Mouse (Mus musculus) hindbrain, embryonic 13.5 days (tissue): ENCODE measurements around the gene Nfib. TPM values are rescaled to one million over a fixed set of nuclear protein-coding genes. Genes with fewer than 3 reads are reported as not detected.

Experiments used
- ATAC-seq: fragments of 200-750 bp; cut with Nextera tagmentation; 2 replicates; pipeline ENCODE4 v1.8.0; 2017; ENCODE audit warnings: moderate TSS enrichment; ENCODE audit not compliant: low FRiP score
- H3K27ac ChIP-seq: fragments of 300-500 bp; sonication (generic); 2 replicates; pipeline ENCODE4 v1.5.1; 2015; ENCODE audit warnings: inconsistent platforms, mild to moderate bottlenecking, moderate library complexity
- H3K27me3 ChIP-seq: fragments of 300-500 bp; sonication (generic); 2 replicates; pipeline ENCODE4 v1.6.1; 2015; ENCODE audit warnings: mild to moderate bottlenecking, inconsistent platforms
- H3K36me3 ChIP-seq: fragments of 300-500 bp; sonication (generic); 2 replicates; pipeline ENCODE4 v1.6.1; 2015; ENCODE audit warnings: mild to moderate bottlenecking, inconsistent platforms
- H3K4me1 ChIP-seq: fragments of 300-500 bp; sonication (generic); replicated peaks from 2 replicates; pipeline ENCODE4 v1.6.1; 2015; ENCODE audit warnings: inconsistent platforms
- H3K4me2 ChIP-seq: fragments of 300-500 bp; sonication (generic); 2 replicates; pipeline ENCODE4 v1.6.1; 2015; ENCODE audit warnings: inconsistent platforms, mild to moderate bottlenecking, moderate library complexity
- H3K4me3 ChIP-seq: fragments of 300-500 bp; sonication (generic); 2 replicates; pipeline ENCODE4 v1.5.1; 2015; ENCODE audit warnings: mild to moderate bottlenecking, inconsistent platforms
- H3K9ac ChIP-seq: fragments of 300-500 bp; sonication (generic); 2 replicates; pipeline ENCODE4 v1.6.1; 2015; ENCODE audit warnings: mild to moderate bottlenecking, inconsistent platforms
- H3K9me3 ChIP-seq: fragments of 300-500 bp; sonication (generic); 2 replicates; pipeline ENCODE4 v1.6.1; 2016; ENCODE audit warnings: inconsistent platforms
- WGBS: fragments of 180-500 bp; shearing (Covaris S2); methylation state at CpG from one replicate; pipeline ENCODE4 v1.1.7; 2015; 5-methylcytosine and 5-hydroxymethylcytosine counted together
- polyA plus RNA-seq: library from polyadenylated mRNA; unstranded; fragments of >200 nt; fragmentation: Nextera tagmentation; extraction: Ambion mirVana; gene quantifications from 2 replicates; pipeline ENCODE4 v1.2.1, GENCODE M21; 2015

The Nfib gene
- polyA plus RNA-seq, 1 experiment from 2014 or later = 107 TPM

DNA sequence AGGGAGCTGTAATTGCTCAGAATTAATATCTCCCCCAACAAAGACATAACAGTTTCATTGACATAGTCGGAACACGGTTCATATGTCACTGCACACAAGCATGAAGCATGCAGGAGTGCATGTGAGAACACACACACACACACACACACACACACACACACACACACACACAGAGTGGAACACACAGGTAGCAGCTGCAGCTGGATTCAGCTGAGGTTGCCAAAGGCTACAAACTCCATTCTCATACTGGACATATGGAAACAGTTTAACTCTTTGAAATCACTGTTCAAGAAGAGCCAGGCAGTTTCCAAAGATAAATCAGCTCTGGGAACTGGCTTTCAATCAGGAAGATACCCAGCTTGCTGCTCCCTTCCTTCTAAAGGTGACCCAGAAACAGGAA lies 462 bp upstream of the Nfib start:
- peak overlapping the region; percentile 85 for H3K27ac ChIP-seq
- no peak for ATAC-seq
- H3K4me2 ChIP-seq = no peak overlapping the region
- H3K36me3 ChIP-seq = no peaks in the 10 kb centered on the region
- H3K9me3 ChIP-seq = no peaks in the 10 kb centered on the region
- peaks cover 43% of the 10 kb centered on the region for H3K4me1 ChIP-seq
- no peak overlapping the region for H3K9ac ChIP-seq
- H3K4me3 ChIP-seq = no peak overlapping the region
- 0 out of 2 replicates have a peak, but pooled peaks cover 3% of the 10 kb centered on the region for H3K27me3 ChIP-seq
- WGBS = 36% methylated on average over 2 of the region's 2 CpGs

DNA sequence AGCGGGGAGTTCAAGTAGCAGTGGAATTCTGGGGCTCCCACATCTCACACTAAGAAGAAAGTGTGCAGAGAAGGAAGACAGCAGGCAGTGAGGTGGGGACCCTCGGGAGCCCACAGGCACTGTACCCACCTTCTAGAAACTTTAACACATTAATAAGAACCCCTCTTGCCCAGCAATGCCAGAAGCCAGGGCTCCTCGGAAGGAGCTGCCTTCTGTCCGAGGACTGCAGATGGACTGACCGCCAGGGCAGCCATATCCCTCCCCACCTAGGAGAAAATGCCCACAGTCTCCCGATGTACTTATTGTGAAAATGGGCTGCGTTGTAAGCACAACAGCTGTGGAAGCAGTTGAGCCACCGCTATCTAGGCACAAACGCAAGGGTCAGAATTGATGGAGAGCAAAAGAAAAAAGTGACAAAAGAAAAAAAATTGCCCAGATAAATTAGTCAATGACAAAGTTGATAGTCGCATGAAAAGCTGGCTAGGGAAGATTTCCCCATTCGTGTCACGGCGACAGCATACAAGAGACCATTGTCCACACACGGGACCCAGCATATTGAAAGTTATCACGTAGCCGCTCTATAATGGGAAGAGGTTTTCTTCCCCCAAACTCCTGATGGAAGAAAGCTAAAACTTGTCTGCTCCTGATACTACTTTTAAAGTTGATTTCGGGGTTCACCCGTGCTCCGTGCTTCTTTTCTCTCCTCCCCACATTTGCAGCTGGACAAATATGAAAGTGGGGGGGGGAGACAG lies 1.3 kb downstream of the Nfib start:
- H3K4me1 ChIP-seq = peaks cover 56% of the 10 kb centered on the region
- peak overlapping the region; percentile 60; the same call in 1 of the 2 replicates for H3K9ac ChIP-seq
- H3K27ac ChIP-seq = peak overlapping the region; percentile 85
- 0 out of 2 replicates have a peak, but pooled peaks cover 3% of the 10 kb centered on the region for H3K27me3 ChIP-seq
- WGBS = 33% methylated on average over 19 of the region's 19 CpGs
- H3K36me3 ChIP-seq = no peaks in the 10 kb centered on the region
- peak; percentile 46 for ATAC-seq
- peak overlapping the region; percentile 46 for H3K4me2 ChIP-seq
- peak overlapping the region; percentile 22 for H3K4me3 ChIP-seq
- H3K9me3 ChIP-seq = no peaks in the 10 kb centered on the region

DNA sequence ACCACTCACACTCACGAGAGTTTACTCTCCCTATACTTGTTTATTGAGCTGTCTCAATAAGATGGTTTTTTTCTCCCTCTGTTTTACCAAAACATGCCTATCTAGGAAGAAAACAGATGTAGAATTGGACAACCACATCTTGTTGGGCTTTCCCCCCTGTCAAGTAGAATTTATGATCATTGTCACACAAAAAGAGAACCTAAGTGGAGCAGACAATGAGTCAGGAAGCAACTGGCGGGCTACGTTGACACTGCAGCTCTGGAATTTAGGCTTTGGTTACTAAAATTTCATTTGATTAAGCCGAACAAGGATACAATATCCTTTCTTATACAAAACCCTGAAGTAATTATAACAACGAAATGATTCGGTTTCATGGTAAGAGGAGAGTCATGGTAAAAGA lies 2.7 kb downstream of the Nfib start:
- Histone ChIP-seq H3K27ac (no peak overlapping the region; the same call in 1 of the 2 replicates), H3K9me3 (no peaks in the 10 kb centered on the region), H3K9ac (no peak overlapping the region), H3K4me3 (no peak overlapping the region), H3K27me3 (0 out of 2 replicates have a peak, but pooled peaks cover 3% of the 10 kb centered on the region), H3K4me2 (no peak overlapping the region), H3K36me3 (no peaks in the 10 kb centered on the region), H3K4me1 (peaks cover 53% of the 10 kb centered on the region)
- 66% methylated on average over 6 of the region's 6 CpGs for WGBS
- no peak for ATAC-seq

DNA sequence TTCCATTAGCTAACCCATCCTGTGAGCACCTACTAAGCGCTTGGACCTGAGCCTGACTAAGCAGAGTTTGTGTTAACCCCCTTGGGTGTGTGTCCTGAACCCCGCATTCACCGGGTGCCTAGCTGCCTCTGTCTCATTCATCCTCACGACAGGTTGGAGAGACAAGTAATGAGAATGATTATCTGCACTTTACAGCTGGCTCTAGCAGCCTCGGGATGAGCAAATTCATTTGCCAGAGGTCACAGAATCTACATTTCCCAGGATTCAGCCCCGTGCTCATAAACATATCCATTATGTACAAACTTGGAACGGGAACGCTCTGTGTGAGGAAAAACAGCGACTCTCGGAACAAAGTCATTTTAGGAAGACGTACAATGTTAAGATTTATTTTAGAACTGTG lies 6.0 kb downstream of the Nfib start:
- no peak overlapping the region for H3K4me2 ChIP-seq
- H3K27ac ChIP-seq = peak overlapping the region; percentile 66; the same call in 1 of the 2 replicates

DNA sequence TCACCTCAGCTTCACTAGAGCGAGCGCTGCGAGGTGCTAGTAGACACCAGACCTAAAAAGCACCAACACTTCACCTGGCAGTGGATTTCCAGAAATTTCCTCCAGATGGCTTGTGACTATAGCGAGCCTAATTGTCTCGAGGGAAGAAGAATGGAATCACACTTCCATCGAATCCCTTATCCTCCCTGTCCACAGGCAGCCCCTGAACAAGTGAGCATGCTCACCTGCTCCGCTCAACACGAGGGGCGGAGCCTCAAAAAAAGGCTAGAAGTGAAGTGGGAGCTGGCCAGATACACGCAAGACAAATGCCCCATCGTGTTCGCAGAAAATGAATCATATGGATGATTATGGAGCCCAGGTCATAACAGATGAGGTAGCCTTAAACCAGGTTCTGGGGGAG lies 6.9 kb downstream of the Nfib start:
- ATAC-seq = no peak
- H3K36me3 ChIP-seq = no peaks in the 10 kb centered on the region

More for the DNA sequence above, 6.0 kb downstream of the Nfib start:
- H3K9ac ChIP-seq = no peak overlapping the region
- no peak overlapping the region for H3K4me3 ChIP-seq
- 0 out of 2 replicates have a peak, but pooled peaks cover 3% of the 10 kb centered on the region for H3K27me3 ChIP-seq
- no peaks in the 10 kb centered on the region for H3K9me3 ChIP-seq
- 59% methylated on average over 11 of the region's 11 CpGs for WGBS
- H3K4me1 ChIP-seq = peaks cover 23% of the 10 kb centered on the region
- H3K36me3 ChIP-seq = no peaks in the 10 kb centered on the region
- 0 out of 2 replicates have a peak, but pooled peaks have one; percentile 37 for ATAC-seq

DNA sequence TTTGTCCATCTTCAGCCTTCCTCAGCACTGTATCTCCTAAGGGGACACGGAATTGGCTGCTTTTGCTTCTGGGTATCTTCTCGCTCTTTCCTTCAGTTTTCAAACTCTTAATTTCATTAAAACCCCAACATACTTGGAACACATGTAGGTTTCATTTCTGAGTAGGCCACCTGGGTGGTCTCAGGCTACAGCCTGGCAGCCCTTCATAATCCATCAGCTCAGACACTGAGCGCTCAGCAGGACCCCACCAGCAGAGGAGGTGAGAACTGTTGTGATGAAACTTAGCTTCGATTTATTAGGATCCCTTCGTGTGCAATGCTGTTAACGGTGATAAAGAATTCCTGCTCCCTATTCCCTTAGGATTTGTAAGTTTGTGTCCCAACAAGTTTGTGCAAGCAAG lies 8.4 kb downstream of the Nfib start:
- no peak overlapping the region for H3K4me3 ChIP-seq
- no peaks in the 10 kb centered on the region for H3K36me3 ChIP-seq
- H3K9me3 ChIP-seq = no peaks in the 10 kb centered on the region
- no peak overlapping the region for H3K27ac ChIP-seq
- H3K27me3 ChIP-seq = no peaks in the 10 kb centered on the region
- no peak overlapping the region for H3K4me2 ChIP-seq
- H3K4me1 ChIP-seq = peaks cover 20% of the 10 kb centered on the region
- 62% methylated on average over 6 of the region's 6 CpGs for WGBS
- no peak for ATAC-seq
- no peak overlapping the region for H3K9ac ChIP-seq

More for the DNA sequence above, 6.9 kb downstream of the Nfib start:
- peaks cover 14% of the 10 kb centered on the region for H3K4me1 ChIP-seq
- no peak overlapping the region for H3K27ac ChIP-seq
- no peak overlapping the region for H3K4me3 ChIP-seq
- H3K9ac ChIP-seq = no peak overlapping the region
- no peaks in the 10 kb centered on the region for H3K27me3 ChIP-seq
- no peak overlapping the region for H3K4me2 ChIP-seq
- H3K9me3 ChIP-seq = no peaks in the 10 kb centered on the region
- 86% methylated on average over 12 of the region's 12 CpGs for WGBS

DNA sequence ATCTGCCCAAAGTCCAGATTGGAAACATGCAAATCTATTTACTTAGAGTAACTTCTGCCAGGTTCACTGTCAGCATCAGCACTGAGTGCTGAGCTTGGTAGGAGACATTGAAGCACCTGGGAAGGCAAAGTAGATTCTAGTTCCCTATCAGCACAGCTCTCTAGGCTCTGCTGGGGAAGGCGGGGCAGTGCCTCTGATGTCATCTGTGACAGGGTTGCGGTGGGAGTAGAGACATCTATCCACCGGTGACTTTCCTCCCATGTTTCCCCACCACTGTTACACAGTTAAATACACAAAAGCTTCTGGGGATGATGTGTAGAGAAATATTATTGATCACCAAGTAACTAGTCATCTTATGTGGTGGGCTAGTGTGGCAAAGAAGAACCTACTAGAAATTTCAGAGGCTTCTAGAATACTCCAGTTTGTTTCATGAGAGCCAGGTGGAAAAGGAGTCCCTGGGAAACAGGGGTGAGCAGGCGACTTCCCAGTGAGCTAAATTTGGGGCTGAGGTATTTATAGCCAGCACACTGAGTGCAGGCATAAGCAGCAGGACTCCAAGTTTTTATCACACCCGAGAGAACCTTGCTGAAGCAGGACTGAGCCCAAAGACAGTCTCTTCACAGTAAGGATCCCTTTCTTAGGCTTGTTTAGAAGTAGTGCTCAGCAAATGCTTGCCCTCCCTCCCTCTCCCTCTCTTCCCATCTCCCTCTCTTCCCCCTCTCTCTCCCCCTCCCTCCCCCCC lies 9.6 kb downstream of the Nfib start:
- H3K9me3 ChIP-seq = no peaks in the 10 kb centered on the region
- no peak overlapping the region for H3K4me3 ChIP-seq
- 75% methylated on average over 5 of the region's 5 CpGs for WGBS
- no peak for ATAC-seq
- H3K4me2 ChIP-seq = no peak overlapping the region
- H3K4me1 ChIP-seq = peaks cover 31% of the 10 kb centered on the region
- no peak overlapping the region for H3K9ac ChIP-seq
- H3K27ac ChIP-seq = no peak overlapping the region
- no peaks in the 10 kb centered on the region for H3K36me3 ChIP-seq
- H3K27me3 ChIP-seq = no peaks in the 10 kb centered on the region

DNA sequence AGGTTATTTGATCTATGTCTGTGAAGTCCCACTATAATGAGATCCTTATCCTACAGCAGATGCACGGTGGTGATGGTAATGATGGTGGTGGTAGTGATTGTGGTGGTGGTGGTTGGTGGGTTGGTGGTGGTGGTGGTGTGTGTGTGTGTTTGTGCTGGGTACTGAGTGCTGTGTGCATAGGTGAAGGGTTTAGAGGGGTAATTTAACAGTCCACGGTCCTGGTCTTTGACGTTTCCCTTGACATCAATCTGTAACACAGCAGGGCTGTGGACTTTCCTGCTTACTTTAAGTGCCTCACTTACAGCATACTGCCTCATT lies 13.6 kb downstream of the Nfib start:
- peak; percentile 25; the same call in 1 of the 2 replicates for ATAC-seq
- H3K9me3 ChIP-seq = no peaks in the 10 kb centered on the region
- H3K36me3 ChIP-seq = no peaks in the 10 kb centered on the region
- peak overlapping the region; percentile 80 for H3K27ac ChIP-seq
- H3K4me2 ChIP-seq = no peak overlapping the region
- peaks cover 30% of the 10 kb centered on the region for H3K4me1 ChIP-seq
- no peak overlapping the region for H3K9ac ChIP-seq
- H3K4me3 ChIP-seq = no peak overlapping the region
- no peaks in the 10 kb centered on the region for H3K27me3 ChIP-seq
- 60% methylated on average over 3 of the region's 3 CpGs for WGBS

DNA sequence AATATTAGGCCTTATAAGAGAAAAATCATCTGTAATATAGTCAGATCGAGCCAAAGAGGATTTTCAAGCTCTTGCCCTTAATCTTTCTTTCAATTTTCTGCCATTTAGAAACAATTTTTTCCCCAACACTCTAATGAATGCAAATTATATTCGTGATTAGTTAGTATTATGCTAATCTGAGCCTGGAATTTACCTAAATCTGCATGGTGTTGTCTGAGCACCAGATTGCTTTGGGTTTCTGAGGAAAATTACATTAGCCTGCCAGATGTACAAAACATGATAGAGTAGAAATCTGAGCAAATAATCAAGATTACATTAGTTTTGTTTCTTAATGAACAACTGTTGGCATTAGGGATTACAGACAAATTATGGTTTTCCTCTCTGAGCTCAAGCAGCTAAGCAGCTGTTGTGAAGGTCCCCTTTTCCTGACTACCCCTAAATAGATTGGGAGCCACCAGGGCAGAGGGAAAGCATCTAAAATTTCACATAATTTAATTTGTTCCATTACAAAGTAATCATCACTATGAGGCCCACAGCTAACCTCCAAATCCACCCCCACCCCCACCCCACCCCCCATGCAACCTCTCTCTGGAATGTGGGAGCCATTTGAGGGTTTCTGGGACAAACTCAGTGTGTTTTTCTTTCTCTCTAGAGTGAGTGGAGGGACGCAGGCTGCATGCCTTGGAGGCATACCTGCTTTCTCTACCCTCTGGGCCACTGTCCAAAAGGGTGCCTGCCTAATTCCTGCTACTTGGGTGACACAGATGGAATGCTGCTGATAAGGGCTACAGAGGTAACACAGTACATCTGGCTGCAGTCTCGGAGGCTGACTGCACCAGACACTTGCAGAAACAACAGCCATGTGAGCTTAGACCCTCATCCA lies 14.2 kb downstream of the Nfib start:
- Histone ChIP-seq H3K27ac (peak overlapping the region; percentile 80), H3K9ac (no peak overlapping the region), H3K9me3 (no peaks in the 10 kb centered on the region), H3K27me3 (no peaks in the 10 kb centered on the region), H3K4me3 (no peak overlapping the region), H3K4me1 (peaks cover 30% of the 10 kb centered on the region), H3K36me3 (no peaks in the 10 kb centered on the region), H3K4me2 (no peak overlapping the region)
- peak; percentile 36; the same call in 1 of the 2 replicates for ATAC-seq
- 31% methylated on average over 4 of the region's 4 CpGs for WGBS

DNA sequence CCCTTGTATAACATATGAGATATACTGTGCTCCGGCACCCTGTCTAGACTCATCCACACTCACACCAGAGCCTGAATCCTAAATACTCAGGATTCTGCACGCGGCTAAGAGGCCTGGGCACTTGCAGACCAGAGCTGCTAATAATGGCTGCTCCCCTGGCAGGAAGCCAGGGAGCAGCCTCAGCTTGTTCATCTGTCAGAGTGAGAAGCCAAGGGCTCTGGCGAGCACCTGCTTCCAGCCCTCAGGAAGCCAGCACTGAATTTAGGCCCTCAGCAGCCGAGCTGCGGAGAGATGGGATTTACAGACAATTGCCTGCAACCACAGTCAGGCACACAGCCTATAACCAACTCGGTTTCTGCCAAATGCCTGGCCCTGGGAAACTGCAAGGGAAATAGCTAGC lies 15.3 kb downstream of the Nfib start:
- Histone ChIP-seq H3K4me3 (no peak overlapping the region), H3K27me3 (no peaks in the 10 kb centered on the region), H3K36me3 (no peaks in the 10 kb centered on the region), H3K4me1 (peaks cover 30% of the 10 kb centered on the region), H3K9ac (no peak overlapping the region), H3K4me2 (no peak overlapping the region), H3K9me3 (no peaks in the 10 kb centered on the region), H3K27ac (peak overlapping the region; percentile 85)
- WGBS = 28% methylated on average over 7 of the region's 7 CpGs
- ATAC-seq = peak; percentile 90

DNA sequence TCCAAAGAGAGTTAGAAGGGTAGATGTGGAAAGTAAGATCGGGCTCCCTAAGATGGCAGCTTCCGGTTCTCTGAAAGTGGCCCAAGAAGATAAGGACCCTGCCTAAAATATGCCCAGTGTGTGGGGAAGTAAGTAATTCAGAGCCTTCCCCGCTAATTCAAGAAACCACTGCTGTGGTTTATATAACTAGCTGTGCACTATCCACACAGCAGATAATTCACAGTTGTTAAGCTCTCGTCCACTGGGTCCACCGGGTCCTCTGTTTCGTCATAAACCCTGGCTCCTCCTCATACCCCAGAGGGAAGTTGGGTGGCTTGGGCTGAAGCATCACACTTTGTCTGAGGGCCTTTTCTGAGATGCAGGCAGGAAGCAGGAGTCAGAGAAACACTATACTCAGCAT lies 19.5 kb downstream of the Nfib start:
- no peaks in the 10 kb centered on the region for H3K36me3 ChIP-seq
- H3K9ac ChIP-seq = no peak overlapping the region
- 95% methylated on average over 6 of the region's 6 CpGs for WGBS
- H3K27ac ChIP-seq = no peak overlapping the region
- no peak for ATAC-seq
- no peaks in the 10 kb centered on the region for H3K9me3 ChIP-seq
- H3K4me3 ChIP-seq = no peak overlapping the region
- peaks cover 15% of the 10 kb centered on the region for H3K4me1 ChIP-seq
- H3K4me2 ChIP-seq = no peak overlapping the region
- H3K27me3 ChIP-seq = no peaks in the 10 kb centered on the region
